Mouse (Mus musculus): ENCODE data around the gene Nbea.

- no peak for TF ChIP-seq MYOG (IDR thresholded peaks at IDR 0.05; ENCODE audit: control insufficient read depth in 1 of 3, insufficient read depth in 1 of 3, insufficient read length in 2 of 3, low read depth in 2 of 3)
- TF ChIP-seq MAX (IDR thresholded peaks at IDR 0.05; ENCODE audit: low read depth) = no peak
- no peak for TF ChIP-seq E2F4 (IDR thresholded peaks at IDR 0.05; ENCODE audit: insufficient read depth)
- no peak for TF ChIP-seq POLR2A (IDR thresholded peaks at IDR 0.05; ENCODE audit: insufficient read length, low read depth)
- no peak for TF ChIP-seq TCF3 (IDR thresholded peaks at IDR 0.05; ENCODE audit: insufficient read length, low read depth)
- no peak for TF ChIP-seq CEBPB (IDR thresholded peaks at IDR 0.05; ENCODE audit: insufficient read depth, poor library complexity, severe bottlenecking)
- TF ChIP-seq POLR2AphosphoS2 (IDR thresholded peaks at IDR 0.05; ENCODE audit: insufficient read length, low read depth) = no peak
- TF ChIP-seq USF1 (IDR thresholded peaks at IDR 0.05; ENCODE audit: low read depth) = no peak
- peak in 1 of 3 experiments; percentile 4 for TF ChIP-seq MYOD1 (IDR thresholded peaks at IDR 0.05; ENCODE audit: control insufficient read depth in 1 of 3, insufficient read length in 2 of 3, low read depth in 2 of 3)
- no peak for TF ChIP-seq REST (IDR thresholded peaks at IDR 0.05; ENCODE audit: insufficient read depth, insufficient read length)
These were observed 593.2 kb downstream of the Nbea start for GRCm38 (mm10) chr3:55590291-55590690.

Measured in myocyte (in vitro differentiated cells).